Mouse (Mus musculus): ENCODE results near the gene Adgrb2.

- no peak for TF ChIP-seq ZC3H11A (IDR thresholded peaks at IDR 0.05; ENCODE audit: borderline replicate concordance, low read depth, low read length)
- no peak for TF ChIP-seq CHD2 (IDR thresholded peaks at IDR 0.05; ENCODE audit: low read depth, low read length)
- TF ChIP-seq MAFK (IDR thresholded peaks at IDR 0.05; ENCODE audit: insufficient read depth, low read depth, low read length), result no peak
- TF ChIP-seq ZNF384 (IDR thresholded peaks at IDR 0.05; ENCODE audit: low read depth, low read length), result no peak
- TF ChIP-seq HCFC1 (IDR thresholded peaks at IDR 0.05; ENCODE audit: borderline replicate concordance, insufficient read depth, low read length), result no peak
Measured at GRCm38 (mm10) chr4:130009043-130009442, 24.4 kb downstream of the Adgrb2 start.
